Mouse (Mus musculus): ENCODE measurements around the gene Cdc7.
"Not testable (repeated sequence)": the region's sequence is repeated elsewhere in the genome, so short reads cannot be mapped to it uniquely, and the experiment has no call there.

Cdc7 gene

GRCm38 (mm10) chr5:106963584-106964512 is at the start of gene Cdc7:
Gene Cdc7 (plus strand): TSS chr5:106964322.
- ATAC-seq (ENCODE audit: insufficient number of reproducible peaks, low FRiP score, low TSS enrichment): peak; percentile 81

- ATAC-seq (ENCODE audit: insufficient number of reproducible peaks, low FRiP score, low TSS enrichment): no peak
These were observed 44.8 kb upstream of the Cdc7 start for GRCm38 (mm10) chr5:106919315-106919714.

- ATAC-seq (ENCODE audit: insufficient number of reproducible peaks, low FRiP score, low TSS enrichment): peak; percentile 94
These were observed 38.4 kb upstream of the Cdc7 start, which contains the start of gene Hfm1 for GRCm38 (mm10) chr5:106925488-106926368. Gene Hfm1 (minus strand): TSS chr5:106926321.

- ATAC-seq (ENCODE audit: insufficient number of reproducible peaks, low FRiP score, low TSS enrichment): no peak
These were observed 37.8 kb upstream of the Cdc7 start for GRCm38 (mm10) chr5:106926369-106926686.

GRCm38 (mm10) chr5:106927996-106928395 is 36.1 kb upstream of the Cdc7 start:
- no peak for ATAC-seq (ENCODE audit: insufficient number of reproducible peaks, low FRiP score, low TSS enrichment)

GRCm38 (mm10) chr5:106946342-106946741 is 17.8 kb upstream of the Cdc7 start:
- ATAC-seq (ENCODE audit: insufficient number of reproducible peaks, low FRiP score, low TSS enrichment): no peak

GRCm38 (mm10) chr5:106948683-106949082 is 15.4 kb upstream of the Cdc7 start:
- no peak for ATAC-seq (ENCODE audit: insufficient number of reproducible peaks, low FRiP score, low TSS enrichment)

- no peak for ATAC-seq (ENCODE audit: insufficient number of reproducible peaks, low FRiP score, low TSS enrichment)
These were observed 7.7 kb upstream of the Cdc7 start for GRCm38 (mm10) chr5:106956467-106956866.

GRCm38 (mm10) chr5:106959031-106959430 is 5.1 kb upstream of the Cdc7 start:
- ATAC-seq (ENCODE audit: insufficient number of reproducible peaks, low FRiP score, low TSS enrichment): no peak

- ATAC-seq (ENCODE audit: insufficient number of reproducible peaks, low FRiP score, low TSS enrichment): no peak
These were observed 3.7 kb upstream of the Cdc7 start for GRCm38 (mm10) chr5:106960451-106960850.

GRCm38 (mm10) chr5:106964513-106965014 is 442 bp downstream of the Cdc7 start:
- peak; percentile 86 for ATAC-seq (ENCODE audit: insufficient number of reproducible peaks, low FRiP score, low TSS enrichment)

GRCm38 (mm10) chr5:106966443-106966842 is 2.3 kb downstream of the Cdc7 start:
- ATAC-seq (ENCODE audit: insufficient number of reproducible peaks, low FRiP score, low TSS enrichment): no peak

GRCm38 (mm10) chr5:106967578-106967977 is 3.5 kb downstream of the Cdc7 start:
- no peak for ATAC-seq (ENCODE audit: insufficient number of reproducible peaks, low FRiP score, low TSS enrichment)

GRCm38 (mm10) chr5:106973883-106974282 is 9.8 kb downstream of the Cdc7 start:
- no peak for ATAC-seq (ENCODE audit: insufficient number of reproducible peaks, low FRiP score, low TSS enrichment)

GRCm38 (mm10) chr5:106979156-106979555 is 15.0 kb downstream of the Cdc7 start:
- ATAC-seq (ENCODE audit: insufficient number of reproducible peaks, low FRiP score, low TSS enrichment): no peak

GRCm38 (mm10) chr5:106982298-106982952 is 18.3 kb downstream of the Cdc7 start:
- ATAC-seq (ENCODE audit: insufficient number of reproducible peaks, low FRiP score, low TSS enrichment): no peak

GRCm38 (mm10) chr5:106984934-106985333 is 20.8 kb downstream of the Cdc7 start:
- ATAC-seq (ENCODE audit: insufficient number of reproducible peaks, low FRiP score, low TSS enrichment): not testable (repeated sequence)

- no peak for ATAC-seq (ENCODE audit: insufficient number of reproducible peaks, low FRiP score, low TSS enrichment)
These were observed 21.5 kb downstream of the Cdc7 start for GRCm38 (mm10) chr5:106985594-106985993.

- no peak for ATAC-seq (ENCODE audit: insufficient number of reproducible peaks, low FRiP score, low TSS enrichment)
These were observed 25.1 kb downstream of the Cdc7 start for GRCm38 (mm10) chr5:106989181-106989580.

GRCm38 (mm10) chr5:106989786-106990185 is 25.7 kb downstream of the Cdc7 start:
- ATAC-seq (ENCODE audit: insufficient number of reproducible peaks, low FRiP score, low TSS enrichment): no peak

Measured in cerebellum, adult (tissue).